Mouse (Mus musculus): ENCODE data around the gene Hcn3. TPM values are rescaled to one million over a fixed set of nuclear protein-coding genes. Genes with fewer than 3 reads are reported as not detected.

Hcn3 gene
- polyA plus RNA-seq, 1 experiment from 2014 or later = 59.3 TPM

DNA sequence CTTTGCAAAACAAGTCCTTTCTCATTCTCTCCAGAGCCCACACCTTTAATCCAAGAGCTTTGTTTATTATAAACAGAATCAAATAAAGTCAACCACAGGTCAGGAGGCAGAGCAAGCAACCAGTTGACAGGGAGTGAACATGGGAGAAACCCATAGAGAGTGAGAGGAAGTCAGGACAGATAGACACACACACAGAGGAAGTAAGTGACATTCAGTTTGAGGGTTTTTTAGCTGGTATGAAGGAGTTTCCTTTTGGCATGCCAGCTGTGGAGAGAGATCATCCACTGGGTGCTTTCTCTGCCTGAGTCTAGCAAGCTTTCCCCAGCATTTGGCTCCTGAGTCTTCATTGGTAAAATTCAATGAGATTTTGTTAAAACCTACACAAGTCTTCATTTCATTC is 53.1 kb downstream of the Hcn3 start:
- Histone ChIP-seq H3K9me3 (replicated peaks) (no peaks in the 10 kb centered on the region), H3K27me3 (replicated peaks) (no peaks in the 10 kb centered on the region), H3K36me3 (no peaks in the 10 kb centered on the region), H3K4me2 (no peak overlapping the region), H3K9ac (replicated peaks) (no peak overlapping the region), H3K4me1 (peaks cover 8% of the 10 kb centered on the region), H3K4me3 (replicated peaks) (no peak overlapping the region), H3K27ac (replicated peaks) (no peak overlapping the region)
- no peak for ATAC-seq (ENCODE audit: low FRiP score)

- WGBS = 85% methylated on average over 4 of the region's 4 CpGs
- no peak overlapping the region for H3K4me3 ChIP-seq (replicated peaks)
- H3K9me3 ChIP-seq (replicated peaks) = no peaks in the 10 kb centered on the region
- no peak for ATAC-seq (ENCODE audit: low FRiP score)
- no peak overlapping the region for H3K27ac ChIP-seq (replicated peaks)
- peaks cover 16% of the 10 kb centered on the region for H3K36me3 ChIP-seq
- peaks cover 33% of the 10 kb centered on the region for H3K4me1 ChIP-seq
- no peaks in the 10 kb centered on the region for H3K27me3 ChIP-seq (replicated peaks)
- H3K4me2 ChIP-seq = no peak overlapping the region
- H3K9ac ChIP-seq (replicated peaks) = no peak overlapping the region
Observed at GRCm38 (mm10) chr3:89103291-89103595, 56.8 kb downstream of the Hcn3 start.

DNA sequence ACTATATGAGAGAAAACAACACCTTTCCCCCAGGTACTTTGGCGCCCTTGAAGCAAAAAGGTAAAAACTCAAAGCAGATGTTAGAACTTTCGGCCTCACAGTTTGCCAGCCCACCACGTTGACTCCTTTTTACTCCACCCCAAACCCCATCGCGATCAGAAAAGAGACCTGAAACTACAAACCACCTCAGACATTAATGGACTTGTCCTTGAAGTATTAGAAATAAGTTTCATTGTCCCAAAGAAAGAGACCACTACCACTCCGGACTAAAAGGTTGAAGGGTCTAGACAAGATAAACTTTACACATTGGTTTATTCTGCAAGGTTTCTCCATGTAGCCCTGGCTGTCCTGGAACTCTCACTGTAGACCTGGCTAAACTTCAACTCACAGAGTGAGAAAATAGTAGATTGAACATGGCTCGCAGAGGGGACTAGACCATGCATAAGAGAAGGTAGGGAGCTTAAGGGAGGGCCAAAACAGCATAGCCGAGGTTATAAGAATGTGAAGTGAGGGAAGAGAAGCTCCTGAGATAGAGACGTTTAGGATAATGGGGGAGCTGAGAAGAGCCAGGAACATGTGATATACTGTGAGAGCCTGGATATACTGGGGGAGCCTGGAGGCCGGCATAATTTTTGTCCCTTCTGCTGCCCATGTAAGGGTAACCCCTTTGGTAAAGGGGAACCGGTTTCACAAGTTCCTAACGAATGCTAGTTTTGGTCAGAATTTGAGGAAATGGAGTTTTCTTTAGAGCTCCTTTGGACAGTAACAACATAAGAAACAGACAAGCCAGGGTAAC is 57.3 kb downstream of the Hcn3 start:
- peaks cover 33% of the 10 kb centered on the region for H3K4me1 ChIP-seq
- H3K36me3 ChIP-seq = peaks cover 22% of the 10 kb centered on the region
- 66% methylated on average over 12 of the region's 12 CpGs for WGBS
- H3K27me3 ChIP-seq (replicated peaks) = no peaks in the 10 kb centered on the region
- no peaks in the 10 kb centered on the region for H3K9me3 ChIP-seq (replicated peaks)
- ATAC-seq (ENCODE audit: low FRiP score) = no peak
- peak overlapping the region; percentile 64 for H3K4me2 ChIP-seq
- peak overlapping the region; percentile 90 for H3K27ac ChIP-seq (replicated peaks)
- peak overlapping the region; percentile 61 for H3K4me3 ChIP-seq (replicated peaks)
- no peak overlapping the region for H3K9ac ChIP-seq (replicated peaks)

- peak; percentile 99 for ATAC-seq (ENCODE audit: low FRiP score)
- H3K4me2 ChIP-seq = peak within 1 kb of the TSS; percentile 93
- peak within 1 kb of the TSS; percentile 90 for H3K27ac ChIP-seq (replicated peaks)
- H3K4me3 ChIP-seq (replicated peaks) = peak within 1 kb of the TSS; percentile 61
- no peaks in the 10 kb centered on the region for H3K27me3 ChIP-seq (replicated peaks)
- H3K9ac ChIP-seq (replicated peaks) = peak within 1 kb of the TSS; percentile 55
- no peaks in the 10 kb centered on the region for H3K9me3 ChIP-seq (replicated peaks)
- peaks cover 29% of the 10 kb centered on the region for H3K36me3 ChIP-seq
- under 1% methylated on average over 26 of the region's 26 CpGs for WGBS
- peaks cover 33% of the 10 kb centered on the region for H3K4me1 ChIP-seq
Observed at GRCm38 (mm10) chr3:89101812-89102494, 58.0 kb downstream of the Hcn3 start, which contains the start of gene Fdps. TSS of gene Fdps (minus strand) at chr3:89101959.

DNA sequence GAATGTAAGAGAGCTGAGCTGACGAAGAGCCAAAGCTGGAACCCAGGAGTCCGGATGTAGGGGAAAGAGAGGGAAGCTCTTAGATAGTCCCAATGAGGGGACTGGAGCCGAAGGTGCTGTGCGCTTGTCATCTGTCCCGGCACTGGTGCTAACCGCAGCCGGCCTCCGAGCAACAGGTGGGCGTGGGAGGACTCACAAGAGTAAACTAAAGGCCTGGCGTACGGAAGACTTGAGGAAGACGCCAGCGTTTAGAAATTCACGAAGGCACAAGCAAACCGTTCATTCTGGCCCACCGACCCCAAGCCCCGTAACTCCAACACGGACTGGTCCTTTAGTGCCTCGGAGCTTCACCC is 58.6 kb downstream of the Hcn3 start:
- Histone ChIP-seq H3K4me3 (replicated peaks) (peak overlapping the region; percentile 61), H3K27me3 (replicated peaks) (no peaks in the 10 kb centered on the region), H3K27ac (replicated peaks) (peak overlapping the region; percentile 83), H3K36me3 (peaks cover 34% of the 10 kb centered on the region), H3K4me1 (peaks cover 33% of the 10 kb centered on the region), H3K4me2 (peak overlapping the region; percentile 93), H3K9ac (replicated peaks) (peak overlapping the region; percentile 55), H3K9me3 (replicated peaks) (no peaks in the 10 kb centered on the region)
- ATAC-seq (ENCODE audit: low FRiP score) = peak; percentile 34
- WGBS = under 1% methylated on average over 19 of the region's 19 CpGs

DNA sequence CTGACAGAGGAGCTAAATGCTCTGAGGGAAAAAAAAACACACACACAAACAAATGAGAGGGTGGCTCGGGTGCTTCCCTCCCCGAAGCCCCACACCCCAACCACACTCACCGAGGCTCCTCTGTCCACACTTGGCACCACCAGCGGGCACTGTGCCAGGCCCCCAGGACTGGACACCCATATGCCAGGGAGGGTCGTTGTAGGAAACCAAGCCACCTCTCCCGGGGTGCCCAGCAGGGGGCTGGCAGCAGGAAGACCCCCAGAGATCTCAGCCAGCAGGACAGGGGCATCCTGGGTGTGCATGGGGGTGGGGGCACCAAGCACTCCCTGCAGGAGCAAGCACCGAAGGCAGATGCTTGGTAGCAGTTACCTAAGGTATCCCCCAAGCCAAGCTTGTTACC is 59.2 kb downstream of the Hcn3 start, which contains the start of gene Gm43738:
TSS of gene Gm43738 (minus strand) at position 289 of the 400 bp plus-strand sequence.
- no peaks in the 10 kb centered on the region for H3K9me3 ChIP-seq (replicated peaks)
- peaks cover 33% of the 10 kb centered on the region for H3K4me1 ChIP-seq
- 34% methylated on average over 7 of the region's 7 CpGs for WGBS
- H3K4me3 ChIP-seq (replicated peaks) = peak within 1 kb of the TSS; percentile 61
- no peaks in the 10 kb centered on the region for H3K27me3 ChIP-seq (replicated peaks)
- peak within 1 kb of the TSS; percentile 93 for H3K4me2 ChIP-seq
- peak within 1 kb of the TSS; percentile 83 for H3K27ac ChIP-seq (replicated peaks)
- peak within 1 kb of the TSS; percentile 55 for H3K9ac ChIP-seq (replicated peaks)
- no peak for ATAC-seq (ENCODE audit: low FRiP score)
- peaks cover 41% of the 10 kb centered on the region for H3K36me3 ChIP-seq

Other genes with a start within 250 kb of the Hcn3 start
- 48.6 and 49.2 TPM in 2 replicates for gene Msto1, start 246.2 kb downstream of the Hcn3 start, polyA plus RNA-seq (2015; fragmentation: Nextera tagmentation; extraction: Ambion mirVana)
- gene Ash1l, start 209.6 kb downstream of the Hcn3 start, polyA plus RNA-seq (2015; fragmentation: Nextera tagmentation; extraction: Ambion mirVana) = 19.1 and 19.4 TPM in 2 replicates
- 144 TPM in 2 replicates for gene Dap3, start 209.0 kb downstream of the Hcn3 start, polyA plus RNA-seq (2015; fragmentation: Nextera tagmentation; extraction: Ambion mirVana)
- gene Rusc1, start 66.9 kb downstream of the Hcn3 start, polyA plus RNA-seq (2015; fragmentation: Nextera tagmentation; extraction: Ambion mirVana) = 93.2 and 114 TPM in 2 replicates
- gene Gm43738, start 59.1 kb downstream of the Hcn3 start, polyA plus RNA-seq (2015; fragmentation: Nextera tagmentation; extraction: Ambion mirVana) = not detected in 2 replicates
- 437 and 499 TPM in 2 replicates for gene Fdps, start 58.2 kb downstream of the Hcn3 start, polyA plus RNA-seq (2015; fragmentation: Nextera tagmentation; extraction: Ambion mirVana)
- 0.06 and 1.4 TPM in 2 replicates for gene Pklr, start 24.1 kb downstream of the Hcn3 start, polyA plus RNA-seq (2015; fragmentation: Nextera tagmentation; extraction: Ambion mirVana)
- gene Clk2, start 4.6 kb upstream of the Hcn3 start, polyA plus RNA-seq (2015; fragmentation: Nextera tagmentation; extraction: Ambion mirVana) = 20.2 and 22.5 TPM in 2 replicates
- gene Scamp3, start 17.3 kb upstream of the Hcn3 start, polyA plus RNA-seq (2015; fragmentation: Nextera tagmentation; extraction: Ambion mirVana) = 163 and 168 TPM in 2 replicates
- 41.4 and 47.2 TPM in 2 replicates for gene Fam189b, start 22.9 kb upstream of the Hcn3 start, polyA plus RNA-seq (2015; fragmentation: Nextera tagmentation; extraction: Ambion mirVana)
- 45.5 and 47.9 TPM in 2 replicates for gene Gba, start 42.7 kb upstream of the Hcn3 start, polyA plus RNA-seq (2015; fragmentation: Nextera tagmentation; extraction: Ambion mirVana)
- 38.6 and 48.2 TPM in 2 replicates for gene Thbs3, start 55.0 kb upstream of the Hcn3 start, polyA plus RNA-seq (2015; fragmentation: Nextera tagmentation; extraction: Ambion mirVana)
- 159 and 171 TPM in 2 replicates for gene Mtx1, start 66.9 kb upstream of the Hcn3 start, polyA plus RNA-seq (2015; fragmentation: Nextera tagmentation; extraction: Ambion mirVana)
- gene Muc1, start 68.9 kb upstream of the Hcn3 start, polyA plus RNA-seq (2015; fragmentation: Nextera tagmentation; extraction: Ambion mirVana) = 0.56 and 0.79 TPM in 2 replicates
- gene Krtcap2, start 85.8 kb upstream of the Hcn3 start, polyA plus RNA-seq (2015; fragmentation: Nextera tagmentation; extraction: Ambion mirVana) = 221 and 222 TPM in 2 replicates
- gene Trim46, start 86.1 kb upstream of the Hcn3 start, polyA plus RNA-seq (2015; fragmentation: Nextera tagmentation; extraction: Ambion mirVana) = 63.0 and 76.6 TPM in 2 replicates
- 85.0 and 95.8 TPM in 2 replicates for gene Dpm3, start 99.2 kb upstream of the Hcn3 start, polyA plus RNA-seq (2015; fragmentation: Nextera tagmentation; extraction: Ambion mirVana)
- 40.9 and 49.3 TPM in 2 replicates for gene Slc50a1, start 110.4 kb upstream of the Hcn3 start, polyA plus RNA-seq (2015; fragmentation: Nextera tagmentation; extraction: Ambion mirVana)
- gene Efna1, start 120.9 kb upstream of the Hcn3 start, polyA plus RNA-seq (2015; fragmentation: Nextera tagmentation; extraction: Ambion mirVana) = 9.7 and 16.5 TPM in 2 replicates
- gene Efna3, start 162.8 kb upstream of the Hcn3 start, polyA plus RNA-seq (2015; fragmentation: Nextera tagmentation; extraction: Ambion mirVana) = 95.8 and 107 TPM in 2 replicates
- 3.0 and 5.9 TPM in 2 replicates for gene Efna4, start 177.8 kb upstream of the Hcn3 start, polyA plus RNA-seq (2015; fragmentation: Nextera tagmentation; extraction: Ambion mirVana)
- gene Adam15, start 189.8 kb upstream of the Hcn3 start, polyA plus RNA-seq (2015; fragmentation: Nextera tagmentation; extraction: Ambion mirVana) = 69.9 and 71.9 TPM in 2 replicates
- gene Dcst2, start 201.8 kb upstream of the Hcn3 start, polyA plus RNA-seq (2015; fragmentation: Nextera tagmentation; extraction: Ambion mirVana) = 0.18 and 0.26 TPM in 2 replicates
- gene Dcst1, start 205.1 kb upstream of the Hcn3 start, polyA plus RNA-seq (2015; fragmentation: Nextera tagmentation; extraction: Ambion mirVana) = 0.86 and 1.2 TPM in 2 replicates
- gene Zbtb7b, start 234.6 kb upstream of the Hcn3 start, polyA plus RNA-seq (2015; fragmentation: Nextera tagmentation; extraction: Ambion mirVana) = 0.73 and 1.5 TPM in 2 replicates
- 0.18 and 2.1 TPM in 2 replicates for gene Lenep, start 242.6 kb upstream of the Hcn3 start, polyA plus RNA-seq (2015; fragmentation: Nextera tagmentation; extraction: Ambion mirVana)